Mouse (Mus musculus) B cell, adult 67 days (primary cell): Measurements from ENCODE around the gene Cluap1. TPM values are rescaled to one million over a fixed set of nuclear protein-coding genes. Genes with fewer than 3 reads are reported as not detected.

Experiments used
- total RNA-seq, 2 experiments: library from RNA; stranded (reverse); gene quantifications; 4 replicates each; pipeline ENCODE4 v1.2.4; 2023

The Cluap1 gene
- 10 to 100 TPM; 30.2 to 31.4 TPM for total RNA-seq

GRCm38 (mm10) chr16:3908537-3909111, at the start of gene Cluap1, which contains the start of gene 1700037C18Rik:
Gene Cluap1, plus strand, starts transcription at chr16:3908801.
Gene 1700037C18Rik, minus strand, starts transcription at chr16:3908689.

GRCm38 (mm10) chr16:3872216-3873047, 36.2 kb upstream of the Cluap1 start, which contains the start of gene Naa60:
Gene Naa60, plus strand, starts transcription at chr16:3872375.

GRCm38 (mm10) chr16:3884201-3885064, 24.2 kb upstream of the Cluap1 start, which contains the start of the genes Zfp597 and Gm20695:
Gene Zfp597, minus strand, starts transcription at chr16:3884561.
Gene Gm20695, plus strand, starts transcription at chr16:3884648.

GRCm38 (mm10) chr16:3976251-3976671, 67.7 kb downstream of the Cluap1 start, which contains the start of gene Nlrc3:
Gene Nlrc3, minus strand, starts transcription at chr16:3976632.

Other genes starting within 250 kb of the Cluap1 start
- under 1 TPM in 1 of 2 experiments, not detected in 1; 0.20 TPM for gene Mefv, start 190.7 kb upstream of the Cluap1 start, total RNA-seq
- 10 to 100 TPM; 66.8 to 79.5 TPM for gene Zfp263, start 164.7 kb upstream of the Cluap1 start, total RNA-seq
- gene Olfr15, start 77.9 kb upstream of the Cluap1 start, total RNA-seq = not detected
- 1 to 10 TPM in 1 of 2 experiments, under 1 TPM in 1; 0.77 to 2.2 TPM for gene Zfp174, start 61.5 kb upstream of the Cluap1 start, total RNA-seq
- gene Naa60, start 36.4 kb upstream of the Cluap1 start, total RNA-seq = 100 to 1,000 TPM; 102 to 111 TPM
- gene Zfp597, start 24.2 kb upstream of the Cluap1 start, total RNA-seq = 10 to 100 TPM; 33.6 to 46.3 TPM
- gene Gm20695, start 24.2 kb upstream of the Cluap1 start, total RNA-seq = 1 to 10 TPM in 1 of 2 experiments, not detected in 1; 3.0 TPM
- gene 1700037C18Rik, start 112 bp upstream of the Cluap1 start, total RNA-seq = 10 to 100 TPM; 11.1 to 17.5 TPM
- 10 to 100 TPM; 38.8 to 39.8 TPM for gene Nlrc3, start 67.8 kb downstream of the Cluap1 start, total RNA-seq
- gene Slx4, start 95.0 kb downstream of the Cluap1 start, total RNA-seq = 100 to 1,000 TPM; 107 to 110 TPM
- gene Dnase1, start 128.1 kb downstream of the Cluap1 start, total RNA-seq = not detected
- 10 to 100 TPM; 75.0 to 75.3 TPM for gene Trap1, start 169.0 kb downstream of the Cluap1 start, total RNA-seq